Mouse (Mus musculus) thymus, adult 2 months (tissue): ENCODE results near the gene Lhfpl2.

ENCODE experiments used
- CTCF ChIP-seq: fragments of 200-500 bp; IDR thresholded peaks from 2 replicates; pipeline ENCODE4 v1.5.1; 2012; ENCODE audit warnings: mild to moderate bottlenecking, control low read depth, low read length, moderate library complexity, borderline replicate concordance; ENCODE audit not compliant: control insufficient read depth, poor library complexity, insufficient read depth; ENCODE audit errors: extremely low read depth
- POLR2A ChIP-seq: fragments of 200-500 bp; IDR thresholded peaks from 2 replicates; pipeline ENCODE4 v1.6.1; 2012; ENCODE audit warnings: mild to moderate bottlenecking, low read length, control low read depth, moderate library complexity; ENCODE audit not compliant: control insufficient read depth, poor library complexity, insufficient read depth; ENCODE audit errors: extremely low read depth

- no peak for TF ChIP-seq POLR2A
- TF ChIP-seq CTCF: no peak
Observed at GRCm38 (mm10) chr13:94059778-94060177, 2.2 kb downstream of the Lhfpl2 start.
